Mouse (Mus musculus) erythroblast, embryonic 14.5 days (primary cell): ENCODE data around the gene Adipor2. TPM values are rescaled to one million over a fixed set of nuclear protein-coding genes. Genes with fewer than 3 reads are reported as not detected.

Experiments used
- H3K27me3 ChIP-seq: 2 replicates; pipeline ENCODE4 v1.6.1; 2012; ENCODE audit warnings: inconsistent platforms; ENCODE audit not compliant: control insufficient read depth
- H3K36me3 ChIP-seq: 2 replicates; pipeline ENCODE4 v1.6.1; 2012; ENCODE audit warnings: mild to moderate bottlenecking, inconsistent platforms; ENCODE audit not compliant: control insufficient read depth
- H3K4me1 ChIP-seq: 2 replicates; pipeline ENCODE4 v1.6.1; 2012; ENCODE audit warnings: inconsistent platforms; ENCODE audit not compliant: control insufficient read depth
- H3K4me3 ChIP-seq: replicated peaks from 2 replicates; pipeline ENCODE3; 2012; ENCODE audit warnings: moderate library complexity, mild to moderate bottlenecking, inconsistent platforms
- H3K9me3 ChIP-seq: 2 replicates; pipeline ENCODE4 v1.6.1; 2012; ENCODE audit warnings: low read length, inconsistent platforms, mixed read lengths; ENCODE audit not compliant: control insufficient read depth
- GATA1 ChIP-seq: IDR thresholded peaks from 2 replicates; pipeline ENCODE4 v1.6.1; 2012; ENCODE audit warnings: low read length, inconsistent platforms, mixed read lengths
- TAL1 ChIP-seq: IDR thresholded peaks from 3 replicates; pipeline ENCODE4 v1.6.1; 2012; ENCODE audit warnings: low read length, inconsistent platforms, mixed read lengths
- polyA plus RNA-seq: library from polyadenylated mRNA; stranded (reverse); fragments of >175 nt; gene quantifications from 2 replicates; pipeline ENCODE4 v1.2.3, GENCODE M21; 2012

Adipor2 gene
- polyA plus RNA-seq, 1 experiment, result 0.74 TPM

- no peaks in the 10 kb centered on the region for H3K4me1 ChIP-seq
- H3K4me3 ChIP-seq, result no peak overlapping the region
- no peaks in the 10 kb centered on the region for H3K9me3 ChIP-seq
- TF ChIP-seq TAL1 (no peak), GATA1 (no peak)
- H3K36me3 ChIP-seq, result no peaks in the 10 kb centered on the region
- H3K27me3 ChIP-seq, result 0 out of 2 replicates have a peak, but pooled peaks cover 3% of the 10 kb centered on the region
Measured at GRCm38 (mm10) chr6:119313588-119314375, 103.7 kb downstream of the Adipor2 start.

DNA sequence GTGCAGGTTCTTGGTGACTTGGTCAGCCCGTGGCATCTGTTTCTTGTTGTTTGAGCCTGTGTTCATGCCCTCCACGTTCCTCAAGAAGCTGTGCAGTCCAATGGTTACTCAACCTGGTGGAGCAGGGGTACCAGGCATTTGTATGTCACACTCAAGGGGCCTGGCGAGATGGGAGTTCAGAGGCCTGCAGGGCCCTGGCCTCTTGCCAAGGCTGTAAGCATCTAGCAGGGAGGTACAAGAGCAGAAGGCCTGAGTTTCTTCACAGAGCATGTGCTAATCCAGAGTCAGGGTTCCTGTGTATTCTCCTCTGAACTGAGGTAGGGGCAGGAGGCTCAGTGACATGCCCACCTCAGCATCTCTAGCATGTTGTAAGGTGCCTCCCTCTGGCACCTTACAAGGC, 104.4 kb downstream of the Adipor2 start:
- no peak overlapping the region for H3K4me3 ChIP-seq
- 0 out of 2 replicates have a peak, but pooled peaks cover 3% of the 10 kb centered on the region for H3K27me3 ChIP-seq
- TF ChIP-seq TAL1, result no peak
- no peak for TF ChIP-seq GATA1
- H3K9me3 ChIP-seq, result no peaks in the 10 kb centered on the region
- H3K36me3 ChIP-seq, result no peaks in the 10 kb centered on the region
- H3K4me1 ChIP-seq, result no peaks in the 10 kb centered on the region

DNA sequence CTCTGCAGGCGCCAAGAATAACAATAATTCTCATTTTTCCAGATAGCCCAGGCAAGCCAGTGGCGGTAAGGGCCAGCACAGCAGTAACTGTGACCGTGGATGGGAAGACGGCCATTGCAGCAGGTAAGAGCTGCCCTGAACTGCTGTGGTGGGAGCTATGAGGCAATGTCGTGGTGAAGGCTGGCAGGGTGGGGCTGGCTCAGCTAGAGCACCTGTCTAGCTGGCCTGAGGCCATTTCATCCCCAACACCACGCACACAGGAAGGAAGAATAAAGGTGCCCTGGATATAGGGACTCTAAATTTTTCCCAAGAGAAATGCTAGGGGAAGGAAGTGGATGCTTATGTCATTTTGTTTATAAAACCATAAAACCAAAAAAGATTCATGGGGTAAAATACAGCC, 105.1 kb downstream of the Adipor2 start:
- no peaks in the 10 kb centered on the region for H3K4me1 ChIP-seq
- 0 out of 2 replicates have a peak, but pooled peaks cover 3% of the 10 kb centered on the region for H3K27me3 ChIP-seq
- H3K36me3 ChIP-seq, result no peaks in the 10 kb centered on the region
- H3K9me3 ChIP-seq, result no peaks in the 10 kb centered on the region
- TF ChIP-seq TAL1 (no peak), GATA1 (no peak)
- H3K4me3 ChIP-seq, result no peak overlapping the region

- no peak for TF ChIP-seq GATA1
- no peak for TF ChIP-seq TAL1
- H3K36me3 ChIP-seq, result no peaks in the 10 kb centered on the region
- H3K27me3 ChIP-seq, result 0 out of 2 replicates have a peak, but pooled peaks cover 3% of the 10 kb centered on the region
- no peaks in the 10 kb centered on the region for H3K4me1 ChIP-seq
- no peaks in the 10 kb centered on the region for H3K9me3 ChIP-seq
- H3K4me3 ChIP-seq, result no peak overlapping the region
Measured at GRCm38 (mm10) chr6:119310176-119310575, 107.3 kb downstream of the Adipor2 start.

DNA sequence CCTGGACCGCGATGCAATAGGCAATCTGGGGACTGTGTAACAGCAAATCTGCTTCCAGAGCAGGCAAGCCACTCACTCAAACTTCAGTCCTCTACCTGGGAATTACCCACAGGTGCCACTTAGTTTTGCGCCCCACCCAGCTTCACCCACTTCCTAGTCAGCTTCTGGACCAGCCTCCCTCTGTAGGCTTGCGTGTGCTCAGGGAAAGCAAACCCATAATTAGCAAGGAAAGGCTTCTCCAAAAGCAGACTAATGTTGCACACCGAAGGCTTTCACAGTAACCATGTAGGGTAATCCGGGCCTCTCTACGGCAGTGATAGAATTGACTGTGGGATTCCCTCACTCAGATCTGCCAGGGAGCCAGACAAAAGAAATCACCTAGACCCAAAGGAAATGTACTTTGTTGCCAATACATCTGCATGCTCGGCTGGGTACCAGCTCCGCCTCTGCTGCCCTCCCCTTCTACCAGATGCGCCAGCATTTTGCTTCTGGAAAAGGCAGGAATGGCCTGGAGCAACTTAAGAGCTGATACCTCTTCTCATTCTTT, 109.6 kb downstream of the Adipor2 start:
- TF ChIP-seq GATA1 (no peak), TAL1 (no peak)
- H3K36me3 ChIP-seq, result no peaks in the 10 kb centered on the region
- H3K27me3 ChIP-seq, result 0 out of 2 replicates have a peak, but pooled peaks cover 3% of the 10 kb centered on the region
- no peaks in the 10 kb centered on the region for H3K9me3 ChIP-seq
- no peak overlapping the region for H3K4me3 ChIP-seq
- no peaks in the 10 kb centered on the region for H3K4me1 ChIP-seq

DNA sequence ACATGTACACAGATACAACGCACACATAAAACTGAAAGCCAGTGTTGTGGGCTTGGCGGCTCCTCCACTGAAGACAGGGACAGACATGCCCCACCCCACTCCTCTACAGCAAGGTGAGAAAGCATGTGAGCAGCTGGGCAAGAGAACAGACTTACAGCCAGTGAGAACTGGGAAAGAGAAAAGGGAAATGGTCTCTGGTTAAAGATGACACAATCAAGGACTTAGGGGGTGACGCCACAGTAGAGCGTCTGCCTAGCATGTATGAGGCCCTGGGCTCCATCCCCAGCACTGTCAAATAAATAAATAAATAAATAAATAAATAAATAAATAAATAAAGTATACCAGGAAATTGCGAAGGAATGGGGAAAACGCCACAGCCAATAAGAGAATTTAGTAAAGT, 114.2 kb downstream of the Adipor2 start:
- no peaks in the 10 kb centered on the region for H3K4me1 ChIP-seq
- H3K36me3 ChIP-seq, result no peaks in the 10 kb centered on the region
- no peak overlapping the region for H3K4me3 ChIP-seq
- H3K27me3 ChIP-seq, result no peaks in the 10 kb centered on the region
- H3K9me3 ChIP-seq, result no peaks in the 10 kb centered on the region
- TF ChIP-seq TAL1 (no peak), GATA1 (no peak)

Other genes starting within 250 kb of the Adipor2 start
- gene Dcp1b, start 242.5 kb downstream of the Adipor2 start, polyA plus RNA-seq, result 1.5 TPM in 2 replicates
- gene Cacna1c, start 221.3 kb downstream of the Adipor2 start, polyA plus RNA-seq, result 0.05 and 0.14 TPM in 2 replicates
- not detected in 2 replicates for gene Cacna2d4, start 181.2 kb downstream of the Adipor2 start, polyA plus RNA-seq
- not detected in 2 replicates for gene Lrtm2, start 86.9 kb downstream of the Adipor2 start, polyA plus RNA-seq
- 1.0 TPM in 2 replicates for gene Fbxl14, start 62.0 kb upstream of the Adipor2 start, polyA plus RNA-seq
- not detected in 2 replicates for gene Wnt5b, start 126.6 kb upstream of the Adipor2 start, polyA plus RNA-seq